Mouse (Mus musculus): ENCODE results near the gene Skap2. TPM values are rescaled to one million over a fixed set of nuclear protein-coding genes. Genes with fewer than 3 reads are reported as not detected.

Gene Skap2
- polyA plus RNA-seq, 1 experiment: 25.6 TPM

- H3ac ChIP-seq (ENCODE audit: control insufficient read depth, insufficient read length): no peak overlapping the region
- no peak overlapping the region for H3K4me3 ChIP-seq
- TF ChIP-seq USF1 (IDR thresholded peaks at IDR 0.05; ENCODE audit: low read depth) (no peak), MYOD1 (IDR thresholded peaks at IDR 0.05; ENCODE audit: control insufficient read depth in 1 of 3, insufficient read length in 2 of 3, low read depth in 2 of 3) (no peak), MAX (IDR thresholded peaks at IDR 0.05; ENCODE audit: low read depth) (no peak)
These were observed 37.7 kb upstream of the Skap2 start for GRCm38 (mm10) chr6:52050062-52050461.

DNA sequence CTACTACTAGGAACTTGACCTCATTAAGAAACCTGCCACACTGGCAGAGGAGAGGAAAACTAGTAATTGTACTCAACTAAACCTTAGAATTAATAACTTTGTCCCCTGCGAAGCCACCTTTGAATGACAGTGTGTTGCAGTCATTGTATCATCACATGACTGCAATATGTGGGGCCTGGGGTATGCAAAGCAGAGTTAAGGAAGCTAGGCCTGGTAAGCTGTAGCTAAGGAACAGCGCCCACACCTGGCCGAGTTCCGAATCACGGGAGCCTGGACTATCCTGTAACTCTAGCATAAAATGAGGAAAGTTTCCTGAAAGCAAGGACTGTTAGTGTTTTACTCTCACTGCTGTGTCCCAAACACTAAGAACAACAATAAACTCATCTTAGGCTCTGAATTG is 33.2 kb upstream of the Skap2 start:
- Histone ChIP-seq H3K4me3 (no peak overlapping the region), H3K79me2 (ENCODE audit: control insufficient read depth, insufficient read depth) (no peaks in the 10 kb centered on the region), H3K27me3 (ENCODE audit: control insufficient read depth, insufficient read depth, insufficient read length) (no peaks in the 10 kb centered on the region), H3K36me3 (ENCODE audit: control insufficient read depth, insufficient read depth) (no peaks in the 10 kb centered on the region), H3K4me2 (ENCODE audit: low read depth) (no peak overlapping the region), H3ac (ENCODE audit: control insufficient read depth, insufficient read length) (no peak overlapping the region)
- TF ChIP-seq E2F4 (IDR thresholded peaks at IDR 0.05; ENCODE audit: insufficient read depth): no peak
- TF ChIP-seq MYOG (IDR thresholded peaks at IDR 0.05; ENCODE audit: control insufficient read depth in 1 of 3, insufficient read depth in 1 of 3, insufficient read length in 2 of 3, low read depth in 2 of 3): no peak
- TF ChIP-seq POLR2A (IDR thresholded peaks at IDR 0.05; ENCODE audit: insufficient read length, low read depth): no peak

More at GRCm38 (mm10) chr6:52050062-52050461, 37.7 kb upstream of the Skap2 start:
- Histone ChIP-seq H3K27me3 (ENCODE audit: control insufficient read depth, insufficient read depth, insufficient read length) (no peaks in the 10 kb centered on the region), H3K4me2 (ENCODE audit: low read depth) (no peak overlapping the region), H3K79me2 (ENCODE audit: control insufficient read depth, insufficient read depth) (no peaks in the 10 kb centered on the region), H3K36me3 (ENCODE audit: control insufficient read depth, insufficient read depth) (no peaks in the 10 kb centered on the region)

DNA sequence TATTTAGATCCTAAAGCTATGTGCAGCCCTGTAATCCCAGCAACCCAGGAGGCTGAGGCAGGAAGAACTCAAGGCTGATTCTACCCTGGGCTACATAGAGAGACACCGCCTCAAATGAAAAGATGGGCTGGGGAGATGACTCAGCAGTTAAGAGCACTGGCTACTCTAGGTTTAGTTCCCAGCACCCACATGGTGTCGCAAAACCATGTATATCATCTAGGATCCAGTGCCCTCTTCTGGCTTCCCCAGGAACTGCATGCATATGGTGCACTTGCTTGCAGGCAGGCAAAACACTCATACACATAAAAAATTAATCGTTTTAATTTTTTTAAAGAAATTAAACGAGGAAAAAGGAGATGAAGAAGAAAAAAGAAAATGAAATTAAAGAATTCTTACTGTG is 23.7 kb upstream of the Skap2 start:
- Histone ChIP-seq H3K79me2 (ENCODE audit: control insufficient read depth, insufficient read depth) (no peaks in the 10 kb centered on the region), H3K27me3 (ENCODE audit: control insufficient read depth, insufficient read depth, insufficient read length) (no peaks in the 10 kb centered on the region), H3K4me2 (ENCODE audit: low read depth) (no peak overlapping the region), H3K4me3 (no peak overlapping the region), H3K36me3 (ENCODE audit: control insufficient read depth, insufficient read depth) (no peaks in the 10 kb centered on the region), H3ac (ENCODE audit: control insufficient read depth, insufficient read length) (no peak overlapping the region)
- TF ChIP-seq SRF (IDR thresholded peaks at IDR 0.05; ENCODE audit: control insufficient read depth, insufficient read length, low read depth) (no peak), POLR2AphosphoS2 (IDR thresholded peaks at IDR 0.05; ENCODE audit: insufficient read length, low read depth) (no peak), TCF3 (IDR thresholded peaks at IDR 0.05; ENCODE audit: insufficient read length, low read depth) (no peak), TCF12 (IDR thresholded peaks at IDR 0.05; ENCODE audit: insufficient read depth, poor library complexity, severe bottlenecking) (no peak), MYOD1 (IDR thresholded peaks at IDR 0.05; ENCODE audit: control insufficient read depth in 1 of 3, insufficient read length in 2 of 3, low read depth in 2 of 3) (no peak), E2F4 (IDR thresholded peaks at IDR 0.05; ENCODE audit: insufficient read depth) (no peak), MAX (IDR thresholded peaks at IDR 0.05; ENCODE audit: low read depth) (no peak), MYOG (IDR thresholded peaks at IDR 0.05; ENCODE audit: control insufficient read depth in 1 of 3, insufficient read depth in 1 of 3, insufficient read length in 2 of 3, low read depth in 2 of 3) (no peak), CEBPB (IDR thresholded peaks at IDR 0.05; ENCODE audit: insufficient read depth, poor library complexity, severe bottlenecking) (no peak), REST (IDR thresholded peaks at IDR 0.05; ENCODE audit: insufficient read depth, insufficient read length) (no peak), USF1 (IDR thresholded peaks at IDR 0.05; ENCODE audit: low read depth) (no peak), POLR2A (IDR thresholded peaks at IDR 0.05; ENCODE audit: insufficient read length, low read depth) (no peak)

DNA sequence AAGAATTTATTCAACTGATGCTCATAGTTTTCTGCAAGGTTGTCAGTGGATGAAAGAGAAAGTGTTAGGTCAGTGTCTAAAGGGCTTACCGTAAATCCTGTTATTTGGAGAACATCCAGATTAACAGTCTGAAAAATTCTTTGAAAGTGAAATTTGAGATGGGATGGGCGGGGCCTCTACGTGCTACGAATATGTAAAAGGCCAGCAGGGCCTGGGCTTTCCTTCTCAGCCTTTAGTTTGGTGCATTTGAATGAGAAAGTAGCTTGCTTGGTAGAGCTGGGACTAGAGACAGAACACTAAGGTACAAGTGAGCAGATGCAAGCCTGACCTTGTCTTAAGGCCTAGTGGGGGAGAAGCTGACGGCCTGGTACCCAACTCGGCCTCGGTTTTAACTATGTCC is 18.8 kb upstream of the Skap2 start:
- no peak overlapping the region for H3K4me3 ChIP-seq
- TF ChIP-seq MYOG (IDR thresholded peaks at IDR 0.05; ENCODE audit: control insufficient read depth in 1 of 3, insufficient read depth in 1 of 3, insufficient read length in 2 of 3, low read depth in 2 of 3) (no peak), REST (IDR thresholded peaks at IDR 0.05; ENCODE audit: insufficient read depth, insufficient read length) (no peak), CEBPB (IDR thresholded peaks at IDR 0.05; ENCODE audit: insufficient read depth, poor library complexity, severe bottlenecking) (no peak), E2F4 (IDR thresholded peaks at IDR 0.05; ENCODE audit: insufficient read depth) (no peak), MYOD1 (IDR thresholded peaks at IDR 0.05; ENCODE audit: control insufficient read depth in 1 of 3, insufficient read length in 2 of 3, low read depth in 2 of 3) (no peak), USF1 (IDR thresholded peaks at IDR 0.05; ENCODE audit: low read depth) (no peak), MAX (IDR thresholded peaks at IDR 0.05; ENCODE audit: low read depth) (no peak), SRF (IDR thresholded peaks at IDR 0.05; ENCODE audit: control insufficient read depth, insufficient read length, low read depth) (no peak), POLR2A (IDR thresholded peaks at IDR 0.05; ENCODE audit: insufficient read length, low read depth) (no peak), TCF12 (IDR thresholded peaks at IDR 0.05; ENCODE audit: insufficient read depth, poor library complexity, severe bottlenecking) (no peak), POLR2AphosphoS2 (IDR thresholded peaks at IDR 0.05; ENCODE audit: insufficient read length, low read depth) (no peak), TCF3 (IDR thresholded peaks at IDR 0.05; ENCODE audit: insufficient read length, low read depth) (no peak)
- no peaks in the 10 kb centered on the region for H3K79me2 ChIP-seq (ENCODE audit: control insufficient read depth, insufficient read depth)
- no peak overlapping the region for H3K4me2 ChIP-seq (ENCODE audit: low read depth)
- no peaks in the 10 kb centered on the region for H3K36me3 ChIP-seq (ENCODE audit: control insufficient read depth, insufficient read depth)
- H3K27me3 ChIP-seq (ENCODE audit: control insufficient read depth, insufficient read depth, insufficient read length): no peaks in the 10 kb centered on the region
- no peak overlapping the region for H3ac ChIP-seq (ENCODE audit: control insufficient read depth, insufficient read length)

GRCm38 (mm10) chr6:52028131-52028530 is 15.8 kb upstream of the Skap2 start:
- Histone ChIP-seq H3ac (ENCODE audit: control insufficient read depth, insufficient read length) (no peak overlapping the region), H3K4me2 (ENCODE audit: low read depth) (no peak overlapping the region), H3K4me3 (no peak overlapping the region), H3K27me3 (ENCODE audit: control insufficient read depth, insufficient read depth, insufficient read length) (no peaks in the 10 kb centered on the region), H3K79me2 (ENCODE audit: control insufficient read depth, insufficient read depth) (no peaks in the 10 kb centered on the region), H3K36me3 (ENCODE audit: control insufficient read depth, insufficient read depth) (no peaks in the 10 kb centered on the region)
- no peak for TF ChIP-seq POLR2AphosphoS2 (IDR thresholded peaks at IDR 0.05; ENCODE audit: insufficient read length, low read depth)
- no peak for TF ChIP-seq MYOG (IDR thresholded peaks at IDR 0.05; ENCODE audit: control insufficient read depth in 1 of 3, insufficient read depth in 1 of 3, insufficient read length in 2 of 3, low read depth in 2 of 3)
- TF ChIP-seq TCF3 (IDR thresholded peaks at IDR 0.05; ENCODE audit: insufficient read length, low read depth): no peak
- no peak for TF ChIP-seq REST (IDR thresholded peaks at IDR 0.05; ENCODE audit: insufficient read depth, insufficient read length)
- no peak for TF ChIP-seq MYOD1 (IDR thresholded peaks at IDR 0.05; ENCODE audit: control insufficient read depth in 1 of 3, insufficient read length in 2 of 3, low read depth in 2 of 3)
- TF ChIP-seq SRF (IDR thresholded peaks at IDR 0.05; ENCODE audit: control insufficient read depth, insufficient read length, low read depth): no peak
- TF ChIP-seq E2F4 (IDR thresholded peaks at IDR 0.05; ENCODE audit: insufficient read depth): no peak
- TF ChIP-seq TCF12 (IDR thresholded peaks at IDR 0.05; ENCODE audit: insufficient read depth, poor library complexity, severe bottlenecking): no peak
- no peak for TF ChIP-seq POLR2A (IDR thresholded peaks at IDR 0.05; ENCODE audit: insufficient read length, low read depth)
- no peak for TF ChIP-seq USF1 (IDR thresholded peaks at IDR 0.05; ENCODE audit: low read depth)
- no peak for TF ChIP-seq CEBPB (IDR thresholded peaks at IDR 0.05; ENCODE audit: insufficient read depth, poor library complexity, severe bottlenecking)
- TF ChIP-seq MAX (IDR thresholded peaks at IDR 0.05; ENCODE audit: low read depth): no peak

Data from myocyte (in vitro differentiated cells).